Mouse (Mus musculus) hindbrain, embryonic 10.5 days (tissue): ENCODE results near the gene Hist1h2bf. TPM values are rescaled to one million over a fixed set of nuclear protein-coding genes. Genes with fewer than 3 reads are reported as not detected.

Experiments used
- DNase-seq: peaks from one replicate; pipeline ENCODE4 v3.0.0-alpha.2; 2017; ENCODE audit warnings: low spot score
- H3K27ac ChIP-seq: fragments of 300-500 bp; sonication (generic); 2 replicates; pipeline ENCODE4 v1.5.1; 2016; ENCODE audit warnings: mild to moderate bottlenecking, moderate library complexity
- H3K27me3 ChIP-seq: fragments of 300-500 bp; sonication (generic); 2 replicates; pipeline ENCODE4 v1.6.1; 2016; ENCODE audit warnings: mild to moderate bottlenecking; ENCODE audit not compliant: poor library complexity, insufficient read depth, severe bottlenecking
- H3K36me3 ChIP-seq: fragments of 300-500 bp; sonication (generic); 2 replicates; pipeline ENCODE4 v1.6.1; 2016; ENCODE audit warnings: mild to moderate bottlenecking, moderate library complexity
- H3K4me1 ChIP-seq: fragments of 300-500 bp; sonication (generic); replicated peaks from 2 replicates; pipeline ENCODE4 v1.6.1; 2016; ENCODE audit warnings: mild to moderate bottlenecking
- H3K4me3 ChIP-seq: fragments of 300-500 bp; sonication (generic); 2 replicates; pipeline ENCODE4 v1.5.1; 2016; ENCODE audit warnings: mild to moderate bottlenecking, moderate library complexity
- H3K9me3 ChIP-seq: fragments of 300-500 bp; sonication (generic); 2 replicates; pipeline ENCODE4 v1.6.1; 2016; ENCODE audit warnings: mild to moderate bottlenecking, moderate library complexity
- WGBS: fragments of 180-500 bp; shearing (Covaris S2); methylation state at CpG from one replicate; pipeline ENCODE4 v1.1.7; 2016; 5-methylcytosine and 5-hydroxymethylcytosine counted together
- polyA plus RNA-seq: library from polyadenylated mRNA; unstranded; fragments of >200 nt; fragmentation: Nextera tagmentation; extraction: Ambion mirVana; gene quantifications from 2 replicates; pipeline ENCODE4 v1.2.1, GENCODE M21; 2016

Gene Hist1h2bf
- polyA plus RNA-seq, 1 experiment from 2014 or later: 5.1 TPM

DNA sequence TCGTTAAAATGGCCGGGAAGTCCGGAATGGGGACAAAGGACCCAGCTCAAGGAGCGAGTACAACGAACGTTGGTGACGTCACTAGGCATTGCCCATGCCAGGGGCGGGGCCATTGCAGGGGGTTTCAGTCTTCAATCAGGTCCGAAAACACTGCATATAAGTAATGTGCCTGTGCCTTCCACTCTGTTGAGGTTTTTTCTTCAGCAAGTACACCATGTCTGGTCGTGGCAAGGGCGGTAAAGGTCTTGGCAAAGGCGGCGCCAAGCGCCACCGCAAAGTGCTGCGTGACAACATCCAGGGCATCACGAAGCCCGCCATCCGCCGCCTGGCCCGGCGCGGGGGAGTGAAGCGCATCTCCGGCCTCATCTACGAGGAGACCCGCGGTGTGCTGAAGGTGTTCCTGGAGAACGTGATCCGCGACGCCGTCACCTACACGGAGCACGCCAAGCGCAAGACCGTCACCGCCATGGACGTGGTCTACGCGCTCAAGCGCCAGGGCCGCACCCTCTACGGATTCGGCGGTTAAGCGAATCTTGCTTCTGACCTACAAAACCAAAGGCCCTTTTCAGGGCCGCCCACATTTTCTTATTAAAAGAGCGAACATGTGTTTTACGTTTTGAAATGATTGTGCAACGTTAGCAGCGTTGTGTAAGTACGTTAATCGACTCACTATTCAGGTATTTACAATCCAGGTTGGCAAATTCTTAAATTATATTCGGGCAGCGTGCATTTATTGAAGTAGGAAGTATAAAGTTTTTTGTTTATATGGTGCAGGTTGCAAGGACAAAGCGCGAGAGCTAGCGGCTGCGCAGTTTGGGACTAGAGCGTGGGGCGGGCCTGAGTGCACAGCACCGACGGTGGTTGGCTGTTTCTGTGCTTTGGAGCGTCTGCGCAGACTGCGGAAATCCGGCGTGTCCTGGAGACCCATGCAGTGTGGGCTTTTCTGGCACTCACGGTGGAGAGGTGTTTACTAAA lies 42.8 kb downstream of the Hist1h2bf start, which contains the start of gene Hist1h4h:
Gene Hist1h4h, plus strand, starts transcription at position 150 of the 975 bp plus-strand sequence.
- Histone ChIP-seq H3K4me1 (peaks cover 51% of the 10 kb centered on the region), H3K9me3 (no peaks in the 10 kb centered on the region), H3K4me3 (peak within 1 kb of the TSS; percentile 64), H3K36me3 (no peaks in the 10 kb centered on the region), H3K27me3 (no peaks in the 10 kb centered on the region), H3K27ac (peak within 1 kb of the TSS; percentile 98)
- WGBS: under 1% methylated on average over 69 of the region's 70 CpGs
- peak; percentile 97 for DNase-seq

DNA sequence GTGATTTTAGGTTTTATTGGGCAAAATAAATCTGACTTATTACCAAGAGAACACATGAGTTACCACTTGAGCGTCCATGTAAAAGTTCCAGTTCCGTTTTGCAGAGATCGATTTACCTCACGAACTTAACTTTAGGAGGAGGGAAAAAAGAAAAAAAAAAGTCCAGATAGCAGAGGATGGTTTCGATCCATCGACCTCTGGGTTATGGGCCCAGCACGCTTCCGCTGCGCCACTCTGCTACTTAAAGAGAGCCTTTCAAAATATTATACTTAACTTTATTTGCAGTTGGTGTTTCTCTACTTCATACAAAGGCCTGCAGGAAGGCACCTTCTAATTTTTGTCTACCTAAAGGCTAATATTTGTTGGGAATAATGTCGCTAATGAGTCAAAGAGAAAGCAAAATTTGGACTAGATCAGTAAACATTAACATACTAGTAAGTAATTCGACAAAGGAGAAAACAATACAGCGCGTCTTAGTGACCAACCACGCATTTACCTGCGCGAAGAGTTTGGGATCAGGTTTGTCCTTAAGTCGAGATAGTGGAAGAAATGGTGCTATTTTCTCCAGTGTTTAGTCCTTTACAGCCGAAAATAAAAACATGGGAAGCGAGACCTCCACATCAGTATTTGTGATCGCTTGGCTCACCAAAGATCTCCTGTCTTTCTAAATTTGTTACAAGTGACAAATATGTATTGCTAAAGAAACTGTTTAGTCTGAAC lies 43.7 kb downstream of the Hist1h2bf start:
- Histone ChIP-seq H3K4me3 (peak overlapping the region; percentile 64), H3K36me3 (no peaks in the 10 kb centered on the region)

DNA sequence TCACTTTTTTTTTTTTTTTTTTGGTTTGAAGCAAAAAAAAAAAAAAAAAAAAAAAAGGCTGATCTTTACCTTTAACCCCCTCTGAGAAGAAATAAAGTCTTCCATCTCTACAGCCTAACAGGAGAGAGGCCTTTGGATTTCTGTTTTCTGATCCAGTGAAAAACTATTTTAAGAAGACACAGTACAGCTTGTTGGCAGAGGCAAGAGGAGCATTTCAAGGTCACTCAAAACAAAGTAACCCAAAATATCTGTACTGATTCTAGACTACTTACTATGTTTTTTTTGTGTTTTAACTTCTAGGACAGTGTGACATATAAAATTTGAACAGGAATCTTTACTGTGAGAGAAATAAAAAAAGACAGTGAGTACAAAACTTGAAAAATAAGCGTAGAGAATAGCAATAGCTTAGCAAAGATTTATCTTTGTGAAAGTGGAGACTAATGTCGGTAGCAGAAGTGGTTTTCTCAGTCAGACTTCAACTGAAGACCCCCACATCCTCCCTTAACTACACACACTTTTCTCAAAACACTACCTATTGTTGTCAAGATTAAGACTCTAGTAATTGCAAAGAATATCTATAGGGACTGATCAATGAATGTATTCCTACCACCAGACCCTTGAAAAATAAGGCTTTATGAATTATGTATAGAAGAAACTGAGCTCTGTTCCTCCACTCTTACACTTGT lies 44.4 kb downstream of the Hist1h2bf start:
- DNase-seq: no peak
- Histone ChIP-seq H3K4me3 (peak overlapping the region; percentile 64), H3K4me1 (peaks cover 51% of the 10 kb centered on the region), H3K9me3 (no peaks in the 10 kb centered on the region), H3K27ac (peak overlapping the region; percentile 98), H3K27me3 (no peaks in the 10 kb centered on the region), H3K36me3 (no peaks in the 10 kb centered on the region)
- WGBS: 42% methylated on average over 2 of the region's 2 CpGs

More for the DNA sequence above, 43.7 kb downstream of the Hist1h2bf start:
- DNase-seq: peak; percentile 61
- H3K4me1 ChIP-seq: peaks cover 51% of the 10 kb centered on the region
- H3K27me3 ChIP-seq: no peaks in the 10 kb centered on the region
- peak overlapping the region; percentile 98 for H3K27ac ChIP-seq
- WGBS: under 1% methylated on average over 20 of the region's 20 CpGs
- H3K9me3 ChIP-seq: no peaks in the 10 kb centered on the region

DNA sequence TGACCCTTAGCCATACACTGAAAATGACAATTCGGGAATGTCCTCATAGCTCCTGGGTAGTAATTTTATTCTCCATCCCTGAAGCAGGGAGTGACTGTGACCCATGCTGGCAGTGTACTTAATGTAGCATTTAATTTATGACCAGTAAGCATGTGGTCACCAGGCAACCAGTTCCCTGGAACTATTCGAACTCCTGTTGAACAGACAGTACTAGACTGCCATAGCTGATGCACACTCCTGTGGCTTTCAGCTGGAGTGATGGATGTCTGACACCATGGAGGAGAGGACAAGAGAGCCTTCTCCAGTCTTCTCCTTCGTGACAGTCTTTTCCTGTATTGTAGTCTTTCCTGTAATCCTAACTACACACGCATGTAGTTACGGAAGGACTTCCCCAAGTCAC lies 45.0 kb downstream of the Hist1h2bf start:
- 76% methylated on average over 5 of the region's 5 CpGs for WGBS
- DNase-seq: peak; percentile 32
- no peaks in the 10 kb centered on the region for H3K27me3 ChIP-seq
- no peaks in the 10 kb centered on the region for H3K9me3 ChIP-seq
- no peaks in the 10 kb centered on the region for H3K36me3 ChIP-seq
- H3K27ac ChIP-seq: no peak overlapping the region; the same call in 1 of the 2 replicates
- H3K4me3 ChIP-seq: peak overlapping the region; percentile 24
- peaks cover 48% of the 10 kb centered on the region for H3K4me1 ChIP-seq

DNA sequence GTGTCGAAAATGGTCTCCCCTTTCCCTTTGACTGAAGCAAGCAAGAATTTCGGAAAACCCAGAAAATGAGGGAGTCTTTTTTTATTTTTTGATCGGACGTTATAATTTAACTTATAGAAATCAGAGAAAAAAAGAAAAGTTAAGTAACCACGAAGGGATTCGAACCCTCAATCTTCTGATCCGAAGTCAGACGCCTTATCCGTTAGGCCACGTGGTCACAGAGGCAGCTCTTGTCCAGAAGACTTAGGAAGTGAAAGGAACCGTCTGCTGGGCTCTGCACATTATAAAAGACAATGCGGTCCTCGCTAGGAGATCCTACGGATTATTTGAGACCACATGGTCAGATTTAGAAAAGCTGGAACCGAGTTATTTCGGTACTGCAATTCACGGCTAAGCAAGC lies 47.7 kb downstream of the Hist1h2bf start:
- H3K27ac ChIP-seq: peak overlapping the region; percentile 84
- H3K4me3 ChIP-seq: peak overlapping the region; percentile 53
- no peaks in the 10 kb centered on the region for H3K27me3 ChIP-seq
- WGBS: under 1% methylated on average over 17 of the region's 17 CpGs
- H3K4me1 ChIP-seq: peaks cover 31% of the 10 kb centered on the region
- no peaks in the 10 kb centered on the region for H3K9me3 ChIP-seq
- peak; percentile 92 for DNase-seq
- H3K36me3 ChIP-seq: no peaks in the 10 kb centered on the region

DNA sequence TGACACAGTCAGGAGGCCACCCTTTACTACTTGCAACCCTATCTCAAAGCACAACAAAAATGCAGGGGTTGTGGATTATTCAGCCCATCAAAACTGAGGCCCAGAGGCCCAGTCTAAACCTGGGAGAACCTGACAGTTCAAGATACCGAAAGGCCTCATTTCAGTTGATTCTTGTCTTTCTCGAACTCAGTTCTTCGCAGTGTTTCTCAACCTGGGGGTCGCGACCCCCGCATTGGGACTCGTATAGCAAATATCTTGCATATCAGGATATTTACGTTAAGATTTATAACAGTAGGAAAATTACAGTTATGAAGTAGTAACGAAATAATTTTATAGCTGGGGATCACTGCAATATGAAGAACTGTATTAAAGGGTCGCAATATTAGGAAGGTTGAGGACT lies 48.1 kb downstream of the Hist1h2bf start:
- Histone ChIP-seq H3K9me3 (no peaks in the 10 kb centered on the region), H3K4me3 (peak overlapping the region; percentile 53), H3K27me3 (no peaks in the 10 kb centered on the region), H3K4me1 (peaks cover 31% of the 10 kb centered on the region), H3K36me3 (no peaks in the 10 kb centered on the region), H3K27ac (peak overlapping the region; percentile 16; the same call in 1 of the 2 replicates)
- 2% methylated on average over 10 of the region's 10 CpGs for WGBS
- peak; percentile 58 for DNase-seq

DNA sequence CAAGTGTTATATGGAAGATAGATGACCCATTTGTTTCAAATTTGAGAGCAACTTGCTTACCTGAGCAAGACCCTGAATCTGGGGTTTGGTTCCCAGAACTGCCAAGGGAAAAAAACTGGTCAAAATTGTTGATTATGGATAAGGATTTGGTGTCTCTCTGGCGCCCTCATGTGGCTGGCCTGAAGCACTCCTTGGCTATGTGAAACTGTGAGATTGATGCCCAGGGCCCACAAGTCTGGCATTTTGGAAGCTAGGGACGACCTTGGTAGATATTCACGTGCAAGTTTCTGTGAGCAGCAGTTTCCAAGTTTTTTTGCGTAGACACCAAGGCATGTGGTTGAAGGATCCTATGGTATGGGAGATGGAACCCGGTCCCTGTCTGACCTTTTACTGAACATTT lies 49.3 kb downstream of the Hist1h2bf start:
- H3K36me3 ChIP-seq: no peaks in the 10 kb centered on the region
- WGBS: 8% methylated on average over 5 of the region's 5 CpGs
- H3K4me1 ChIP-seq: peaks cover 28% of the 10 kb centered on the region
- peak; percentile 86 for DNase-seq
- H3K9me3 ChIP-seq: no peaks in the 10 kb centered on the region
- no peaks in the 10 kb centered on the region for H3K27me3 ChIP-seq
- no peak overlapping the region for H3K27ac ChIP-seq
- peak overlapping the region; percentile 23; the same call in 1 of the 2 replicates for H3K4me3 ChIP-seq

DNA sequence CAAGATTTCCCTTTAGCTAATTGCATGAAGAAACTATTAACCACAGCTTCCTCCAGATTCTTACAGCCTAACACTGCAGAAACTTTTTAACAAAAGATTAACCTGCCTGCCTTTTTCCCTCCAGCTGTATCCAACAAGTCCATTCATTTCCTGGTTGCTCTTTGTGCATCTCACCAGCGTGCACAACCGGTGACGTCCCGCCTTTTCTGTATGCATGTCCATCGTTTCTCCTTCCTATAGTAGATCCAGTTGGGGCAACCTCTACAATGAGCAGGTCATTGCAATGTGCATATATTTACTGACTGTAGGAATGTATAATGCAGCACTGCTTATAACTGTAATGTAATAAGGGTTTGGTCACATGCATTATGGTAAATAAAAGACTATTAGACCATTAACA lies 50.0 kb downstream of the Hist1h2bf start:
- no peaks in the 10 kb centered on the region for H3K36me3 ChIP-seq
- no peak overlapping the region for H3K27ac ChIP-seq
- H3K4me3 ChIP-seq: no peak overlapping the region
- no peaks in the 10 kb centered on the region for H3K27me3 ChIP-seq
- WGBS: 56% methylated on average over 5 of the region's 5 CpGs
- H3K9me3 ChIP-seq: no peaks in the 10 kb centered on the region
- DNase-seq: no peak
- peaks cover 22% of the 10 kb centered on the region for H3K4me1 ChIP-seq

Other genes starting within 250 kb of the Hist1h2bf start
- gene Zfp322a, start 205.0 kb downstream of the Hist1h2bf start, polyA plus RNA-seq: 42.3 and 54.0 TPM in 2 replicates
- gene Abt1, start 150.3 kb downstream of the Hist1h2bf start, polyA plus RNA-seq: 13.4 and 14.5 TPM in 2 replicates
- 0.04 TPM in 1 of 2 replicates, not detected in the other for gene Btn1a1, start 108.3 kb downstream of the Hist1h2bf start, polyA plus RNA-seq
- gene Btn2a2, start 85.3 kb downstream of the Hist1h2bf start, polyA plus RNA-seq: 0.29 and 0.35 TPM in 2 replicates
- 5.8 and 7.4 TPM in 2 replicates for gene Hist1h4h, start 43.1 kb downstream of the Hist1h2bf start, polyA plus RNA-seq
- 7.8 and 9.2 TPM in 2 replicates for gene Hist1h2af, start 40.3 kb downstream of the Hist1h2bf start, polyA plus RNA-seq
- gene Hist1h3g, start 38.8 kb downstream of the Hist1h2bf start, polyA plus RNA-seq: 3.3 and 6.0 TPM in 2 replicates
- gene Hist1h2bh, start 30.8 kb downstream of the Hist1h2bf start, polyA plus RNA-seq: 0.51 and 1.1 TPM in 2 replicates
- 0.92 and 1.1 TPM in 2 replicates for gene Hist1h3f, start 30.1 kb downstream of the Hist1h2bf start, polyA plus RNA-seq
- 0.56 TPM in 1 of 2 replicates, not detected in the other for gene Hist1h4f, start 22.5 kb downstream of the Hist1h2bf start, polyA plus RNA-seq
- gene Hist1h1d, start 20.9 kb downstream of the Hist1h2bf start, polyA plus RNA-seq: 0.37 and 0.49 TPM in 2 replicates
- gene Hist1h3e, start 11.8 kb downstream of the Hist1h2bf start, polyA plus RNA-seq: 5.3 and 5.6 TPM in 2 replicates
- gene Hist1h2ae, start 3.0 kb downstream of the Hist1h2bf start, polyA plus RNA-seq: 102 and 103 TPM in 2 replicates
- 7.0 and 7.3 TPM in 2 replicates for gene Hist1h2bg, start 2.8 kb downstream of the Hist1h2bf start, polyA plus RNA-seq
- gene Hist1h2ad, start 185 bp upstream of the Hist1h2bf start, polyA plus RNA-seq: 1.8 and 2.2 TPM in 2 replicates
- gene Hist1h3d, start 1.6 kb upstream of the Hist1h2bf start, polyA plus RNA-seq: 4.8 and 10.9 TPM in 2 replicates
- 101 and 107 TPM in 2 replicates for gene Hist1h4d, start 7.4 kb upstream of the Hist1h2bf start, polyA plus RNA-seq
- gene Hist1h2be, start 46.9 kb upstream of the Hist1h2bf start, polyA plus RNA-seq: 2.5 and 2.7 TPM in 2 replicates
- gene Hist1h1e, start 48.4 kb upstream of the Hist1h2bf start, polyA plus RNA-seq: 22.0 and 26.3 TPM in 2 replicates
- 0.80 and 1.2 TPM in 2 replicates for gene Hist1h2ac, start 109.8 kb upstream of the Hist1h2bf start, polyA plus RNA-seq
- 23.1 and 26.2 TPM in 2 replicates for gene Hist1h2bc, start 110.0 kb upstream of the Hist1h2bf start, polyA plus RNA-seq
- not detected in 2 replicates for gene Hist1h1t, start 121.6 kb upstream of the Hist1h2bf start, polyA plus RNA-seq
- gene Hist1h4c, start 124.3 kb upstream of the Hist1h2bf start, polyA plus RNA-seq: 5.4 TPM in 2 replicates
- 3.2 and 3.5 TPM in 2 replicates for gene Hfe, start 136.7 kb upstream of the Hist1h2bf start, polyA plus RNA-seq
- gene Hist1h1c, start 164.6 kb upstream of the Hist1h2bf start, polyA plus RNA-seq: 10.6 and 12.6 TPM in 2 replicates
- gene Hist1h3c, start 171.4 kb upstream of the Hist1h2bf start, polyA plus RNA-seq: 6.9 and 8.6 TPM in 2 replicates
- 1.8 and 2.4 TPM in 2 replicates for gene Hist1h2bb, start 172.5 kb upstream of the Hist1h2bf start, polyA plus RNA-seq
- gene Hist1h2ab, start 176.9 kb upstream of the Hist1h2bf start, polyA plus RNA-seq: 45.2 and 49.3 TPM in 2 replicates
- 5.5 and 8.8 TPM in 2 replicates for gene Hist1h3b, start 178.1 kb upstream of the Hist1h2bf start, polyA plus RNA-seq
- 4.9 and 5.4 TPM in 2 replicates for gene Hist1h4b, start 182.8 kb upstream of the Hist1h2bf start, polyA plus RNA-seq
- not detected in 2 replicates for gene Hist1h4a, start 187.0 kb upstream of the Hist1h2bf start, polyA plus RNA-seq
- gene Hist1h3a, start 188.2 kb upstream of the Hist1h2bf start, polyA plus RNA-seq: 3.7 and 4.8 TPM in 2 replicates
- gene Hist1h1a, start 189.5 kb upstream of the Hist1h2bf start, polyA plus RNA-seq: 2.3 and 3.4 TPM in 2 replicates
- not detected in 2 replicates for gene Trim38, start 195.7 kb upstream of the Hist1h2bf start, polyA plus RNA-seq
- gene Slc17a2, start 232.8 kb upstream of the Hist1h2bf start, polyA plus RNA-seq: not detected in 2 replicates